Mouse (Mus musculus) CH12.LX (cell line): ENCODE data around the gene Prkar2a. TPM values are rescaled to one million over a fixed set of nuclear protein-coding genes. Genes with fewer than 3 reads are reported as not detected.

Source experiments
- DNase-seq: peaks from one replicate; pipeline ENCODE4 v3.0.0-alpha.2; 2013; ENCODE audit errors: extremely low read depth
- H3K27ac ChIP-seq: 2 replicates; pipeline ENCODE4 v1.5.1; 2012; ENCODE audit warnings: low read depth, mild to moderate bottlenecking, control low read depth, moderate library complexity; ENCODE audit not compliant: insufficient read depth
- H3K27me3 ChIP-seq: replicated peaks from 2 replicates; pipeline ENCODE3; 2012; ENCODE audit warnings: inconsistent platforms
- H3K36me3 ChIP-seq, 2 experiments: replicated peaks in 1 of 2; 2 replicates each; pipeline versions ENCODE3 to v1.6.1; 2012; ENCODE audit warnings: inconsistent platforms in 1 of 2, low read length in 1 of 2, mild to moderate bottlenecking in 1 of 2, mixed read lengths in 1 of 2, moderate library complexity in 1 of 2; ENCODE audit not compliant: control insufficient read depth in 1 of 2, insufficient read depth in 1 of 2
- H3K4me1 ChIP-seq, 2 experiments: 2 replicates each; pipeline ENCODE4 v1.6.1; 2012; ENCODE audit warnings: inconsistent platforms in 1 of 2, moderate library complexity in 1 of 2; ENCODE audit not compliant: insufficient read depth in 2 of 2, control insufficient read depth in 1 of 2
- H3K4me2 ChIP-seq: 2 replicates; pipeline ENCODE4 v1.6.1; 2012; ENCODE audit warnings: low read depth, mild to moderate bottlenecking, control low read depth; ENCODE audit not compliant: poor library complexity, insufficient read depth, severe bottlenecking
- H3K4me3 ChIP-seq, 3 experiments: fragments of 150-350 bp in 1 of 3; sonication (generic) in 1 of 3; replicated peaks in 1 of 3; 2 replicates each; pipeline versions ENCODE3 to v1.5.1; 2011 to 2012; ENCODE audit warnings: low read depth in 2 of 3, low read length in 2 of 3, mild to moderate bottlenecking in 2 of 3, moderate library complexity in 2 of 3, control low read depth in 1 of 3, improper control_type of control experiment in 1 of 3, inconsistent platforms in 1 of 3, mixed read lengths in 1 of 3; ENCODE audit not compliant: poor library complexity in 1 of 3
- H3K79me2 ChIP-seq: replicated peaks from 2 replicates; pipeline ENCODE4 v1.6.1; 2012; ENCODE audit warnings: mild to moderate bottlenecking, moderate library complexity; ENCODE audit not compliant: control insufficient read depth, poor library complexity, insufficient read depth, severe bottlenecking; ENCODE audit errors: extremely low read depth
- H3K9ac ChIP-seq: 2 replicates; pipeline ENCODE4 v1.6.1; 2012; ENCODE audit warnings: low read depth, mild to moderate bottlenecking, control low read depth, moderate library complexity; ENCODE audit not compliant: insufficient read depth
- H3K9me3 ChIP-seq: replicated peaks from 2 replicates; pipeline ENCODE3; 2012; ENCODE audit warnings: low read length, inconsistent platforms, mixed read lengths
- CHD1 ChIP-seq: IDR thresholded peaks from 2 replicates; pipeline ENCODE4 v1.6.1; 2012; ENCODE audit warnings: low read depth, low read length, improper control_type of control experiment, inconsistent platforms
- CTCF ChIP-seq, 2 experiments: IDR thresholded peaks in 1 of 2; conservative IDR thresholded peaks in 1 of 2; 2 replicates each; pipeline ENCODE4 v1.5.1; 2011 to 2012; ENCODE audit warnings: low read depth in 2 of 2, low read length in 2 of 2, improper control_type of control experiment in 1 of 2, inconsistent platforms in 1 of 2, mild to moderate bottlenecking in 1 of 2, moderate library complexity in 1 of 2
- E2F4 ChIP-seq: IDR thresholded peaks from 2 replicates; pipeline ENCODE4 v1.6.1; 2011; ENCODE audit warnings: low read depth, low read length, improper control_type of control experiment; ENCODE audit not compliant: insufficient replicate concordance
- ELF1 ChIP-seq: IDR thresholded peaks from 2 replicates; pipeline ENCODE4 v1.6.1; 2014; ENCODE audit warnings: low read depth, mild to moderate bottlenecking, inconsistent platforms, low read length, improper control_type of control experiment
- EP300 ChIP-seq: IDR thresholded peaks from 2 replicates; pipeline ENCODE4 v1.6.1; 2011; ENCODE audit warnings: low read length, improper control_type of control experiment
- ETS1 ChIP-seq: conservative IDR thresholded peaks from 2 replicates; pipeline ENCODE4 v1.6.1; 2012; ENCODE audit warnings: low read depth, mild to moderate bottlenecking, inconsistent platforms, low read length, improper control_type of control experiment, moderate library complexity
- IRF4 ChIP-seq: IDR thresholded peaks from 2 replicates; pipeline ENCODE4 v1.6.1; 2014; ENCODE audit warnings: low read depth, mild to moderate bottlenecking, inconsistent platforms, low read length, improper control_type of control experiment
- JUN ChIP-seq: IDR thresholded peaks from 2 replicates; pipeline ENCODE4 v1.6.1; 2011; ENCODE audit warnings: low read depth, mild to moderate bottlenecking, low read length, improper control_type of control experiment, moderate library complexity; ENCODE audit not compliant: insufficient read depth
- JUND ChIP-seq: conservative IDR thresholded peaks from 2 replicates; pipeline ENCODE4 v1.6.1; 2011; ENCODE audit warnings: low read depth, low read length, improper control_type of control experiment
- MAZ ChIP-seq: IDR thresholded peaks from 2 replicates; pipeline ENCODE4 v1.6.1; 2012; ENCODE audit warnings: low read depth, mild to moderate bottlenecking, inconsistent platforms, low read length, improper control_type of control experiment, moderate library complexity
- MEF2A ChIP-seq: IDR thresholded peaks from 2 replicates; pipeline ENCODE4 v1.6.1; 2014; ENCODE audit warnings: low read depth, mild to moderate bottlenecking, inconsistent platforms, low read length, improper control_type of control experiment, borderline replicate concordance
- MXI1 ChIP-seq: IDR thresholded peaks from 2 replicates; pipeline ENCODE4 v1.6.1; 2011; ENCODE audit warnings: mild to moderate bottlenecking, low read depth, low read length, improper control_type of control experiment
- MYC ChIP-seq: IDR thresholded peaks from 2 replicates; pipeline ENCODE4 v1.6.1; 2011; ENCODE audit warnings: low read depth, mild to moderate bottlenecking, improper control_type of control experiment, low read length
- NRF1 ChIP-seq: IDR thresholded peaks from 2 replicates; pipeline ENCODE4 v1.6.1; 2014; ENCODE audit warnings: low read depth, mild to moderate bottlenecking, inconsistent platforms, low read length, improper control_type of control experiment, moderate library complexity
- POLR2A ChIP-seq: IDR thresholded peaks from 2 replicates; pipeline ENCODE4 v1.6.1; 2011; ENCODE audit warnings: low read depth, mild to moderate bottlenecking, improper control_type of control experiment, low read length
- SIN3A ChIP-seq: IDR thresholded peaks from 2 replicates; pipeline ENCODE4 v1.6.1; 2012; ENCODE audit warnings: low read length, improper control_type of control experiment, inconsistent platforms
- SMC3 ChIP-seq: IDR thresholded peaks from 2 replicates; pipeline ENCODE4 v1.6.1; 2011; ENCODE audit warnings: low read depth, low read length, improper control_type of control experiment
- TCF12 ChIP-seq: IDR thresholded peaks from 2 replicates; pipeline ENCODE4 v1.6.1; 2014; ENCODE audit warnings: low read depth, mild to moderate bottlenecking, inconsistent platforms, low read length, improper control_type of control experiment
- USF1 ChIP-seq: IDR thresholded peaks from 2 replicates; pipeline ENCODE4 v1.6.1; 2014; ENCODE audit warnings: low read depth, mild to moderate bottlenecking, inconsistent platforms, low read length, improper control_type of control experiment
- USF2 ChIP-seq: conservative IDR thresholded peaks from 2 replicates; pipeline ENCODE4 v1.6.1; 2011; ENCODE audit warnings: low read depth, low read length, improper control_type of control experiment
- ZC3H11A ChIP-seq: IDR thresholded peaks from 2 replicates; pipeline ENCODE4 v1.6.1; 2012; ENCODE audit warnings: low read depth, mild to moderate bottlenecking, inconsistent platforms, low read length, improper control_type of control experiment
- ZNF384 ChIP-seq: IDR thresholded peaks from 2 replicates; pipeline ENCODE4 v1.6.1; 2012; ENCODE audit warnings: low read depth, low read length, improper control_type of control experiment, inconsistent platforms
- dilution Hi-C: fragments of 300-500 bp; cut with MboI; formaldehyde crosslinking; loops from 2 replicates; pipeline ENCODE4 v1.14.3; 2020; ENCODE audit warnings: low sequenced_read_pairs; ENCODE audit not compliant: extremely low pct_unique_long_range_greater_than_20kb, extremely low pct_ligation_motif_present
- in situ Hi-C: fragments of 300-500 bp; cut with MboI; formaldehyde crosslinking; loops from 3 replicates; pipeline ENCODE4 v1.14.3; 2019; ENCODE audit warnings: low sequenced_read_pairs, low pct_ligation_motif_present, low pct_unique_long_range_greater_than_20kb, mixed read lengths
- polyA plus RNA-seq: library from polyadenylated mRNA; unstranded; fragments of >175 nt; gene quantifications from 2 replicates; pipeline ENCODE4 v1.2.1, GENCODE M21; 2012; ENCODE audit warnings: low read depth; ENCODE audit not compliant: insufficient read length
- total RNA-seq, 2 experiments: library from RNA; depleted of rRNA; stranded (reverse); fragments of 300-350 nt in 1 of 2; fragments of >200 nt in 1 of 2; gene quantifications; 2 replicates each; pipeline ENCODE4 v1.2.3; 2012 to 2014

Gene Prkar2a
- total and polyA plus RNA-seq, 3 experiments, result 13.6 to 44.4 (median 14.9) TPM

GRCm38 (mm10) chr9:108757406-108757805, 68.3 kb downstream of the Prkar2a start:
- H3K79me2 ChIP-seq, result no peaks in the 10 kb centered on the region; the same call in 1 of the 2 replicates
- H3K36me3 ChIP-seq, result no peaks in the 10 kb centered on the region
- peaks cover 4% of the 10 kb centered on the region for H3K9me3 ChIP-seq
- TF ChIP-seq CTCF (conservative IDR thresholded peaks at IDR 0.05 in 1 of 2, IDR thresholded peaks at IDR 0.05 in 1 of 2; ENCODE audit: low read depth in 2 of 2, low read length in 2 of 2) (no peak), TCF12 (no peak), NRF1 (no peak), ZNF384 (no peak), MAZ (no peak), CHD1 (no peak), ELF1 (no peak), IRF4 (no peak), MXI1 (no peak)
- dilution Hi-C loops (no loop called here), in situ Hi-C loops (loop anchor here (10.0 kb wide), 1 partner anchor 47 kb away; the partner anchor contains the start of gene Nckipsd)
- peaks cover 2% of the 10 kb centered on the region for H3K27me3 ChIP-seq
- H3K4me3 ChIP-seq, result no peak overlapping the region
- no peak for DNase-seq
- no peak overlapping the region for H3K4me2 ChIP-seq
- H3K9ac ChIP-seq, result no peak overlapping the region
- no peak overlapping the region for H3K27ac ChIP-seq
- H3K4me1 ChIP-seq, result peaks cover 3 to 8% of the 10 kb centered on the region in 2 experiments; a peak in 3 of 4 replicates

- in situ Hi-C loops (loop anchor here (10.0 kb wide), 1 partner anchor 46 kb away; the partner anchor contains the start of gene Nckipsd), dilution Hi-C loops (no loop called here)
- peaks cover 4% of the 10 kb centered on the region for H3K9me3 ChIP-seq
- H3K4me2 ChIP-seq, result no peak overlapping the region
- DNase-seq, result no peak
- H3K27ac ChIP-seq, result no peak overlapping the region
- no peak overlapping the region for H3K4me3 ChIP-seq
- no peaks in the 10 kb centered on the region; the same call in 1 of the 2 replicates for H3K79me2 ChIP-seq
- no peak overlapping the region for H3K9ac ChIP-seq
- peaks cover 3 to 8% of the 10 kb centered on the region in 2 experiments; a peak in 3 of 4 replicates for H3K4me1 ChIP-seq
- no peaks in the 10 kb centered on the region for H3K36me3 ChIP-seq
- TF ChIP-seq ZC3H11A, result no peak
- TF ChIP-seq MXI1, result no peak
- no peak for TF ChIP-seq MAZ
- no peak for TF ChIP-seq JUND
- no peak for TF ChIP-seq USF2
- no peak for TF ChIP-seq SIN3A
- TF ChIP-seq ETS1, result no peak
- TF ChIP-seq MYC, result no peak
- no peak for TF ChIP-seq E2F4
- no peak for TF ChIP-seq USF1
- TF ChIP-seq MEF2A, result no peak
- no peak for TF ChIP-seq EP300
- TF ChIP-seq NRF1, result no peak
- no peak for TF ChIP-seq SMC3
- TF ChIP-seq JUN, result no peak
- TF ChIP-seq POLR2A, result no peak
- no peak for TF ChIP-seq IRF4
- H3K27me3 ChIP-seq, result peaks cover 2% of the 10 kb centered on the region
Measured at GRCm38 (mm10) chr9:108759121-108759520, 70.0 kb downstream of the Prkar2a start.
